Mouse (Mus musculus) olfactory bulb, adult 2 months (tissue): ENCODE data around the gene Col16a1. TPM values are rescaled to one million over a fixed set of nuclear protein-coding genes. Genes with fewer than 3 reads are reported as not detected.

Source experiments
- H3K27ac ChIP-seq: fragments of 200-500 bp; 2 replicates; pipeline ENCODE4 v1.5.1; 2012; ENCODE audit warnings: low read depth, low read length; ENCODE audit not compliant: insufficient read depth
- H3K4me1 ChIP-seq: fragments of 200-500 bp; 2 replicates; pipeline ENCODE4 v1.6.1; 2012; ENCODE audit warnings: low read length; ENCODE audit not compliant: control insufficient read depth, insufficient read depth
- H3K4me3 ChIP-seq: fragments of 200-500 bp; 2 replicates; pipeline ENCODE4 v1.5.1; 2012; ENCODE audit warnings: mild to moderate bottlenecking, low read depth, low read length, moderate library complexity; ENCODE audit not compliant: insufficient read depth
- CTCF ChIP-seq: fragments of 200-500 bp; IDR thresholded peaks from 2 replicates; pipeline ENCODE4 v1.5.1; 2012; ENCODE audit warnings: low read depth, mild to moderate bottlenecking, low read length, moderate library complexity; ENCODE audit not compliant: insufficient read depth
- POLR2A ChIP-seq: fragments of 200-500 bp; IDR thresholded peaks from 2 replicates; pipeline ENCODE4 v1.6.1; 2012; ENCODE audit warnings: mild to moderate bottlenecking, low read depth, low read length, moderate library complexity; ENCODE audit not compliant: insufficient read depth
- WGBS: fragments of 180-500 bp; shearing (Covaris S2); methylation state at CpG from one replicate; pipeline ENCODE4 v1.1.7; 2018; 5-methylcytosine and 5-hydroxymethylcytosine counted together
- polyA plus RNA-seq: library from polyadenylated mRNA; stranded (reverse); fragments of >200 nt; gene quantifications from 2 replicates; pipeline ENCODE4 v1.2.4, GENCODE M21; 2012; ENCODE audit warnings: low replicate concordance; ENCODE audit not compliant: missing spikeins, insufficient read depth, insufficient read length

Col16a1 gene
- polyA plus RNA-seq, 1 experiment: not detected

- 81% methylated on average over 5 of the region's 5 CpGs for WGBS
- Histone ChIP-seq H3K27ac (no peak overlapping the region), H3K4me3 (no peak overlapping the region), H3K4me1 (no peaks in the 10 kb centered on the region)
- TF ChIP-seq CTCF (no peak), POLR2A (no peak)
These were observed 78.3 kb downstream of the Col16a1 start for GRCm38 (mm10) chr4:130125935-130126334.

- TF ChIP-seq CTCF (no peak), POLR2A (no peak)
- H3K4me3 ChIP-seq: no peak overlapping the region
- 87% methylated on average over 5 of the region's 5 CpGs for WGBS
- H3K27ac ChIP-seq: no peak overlapping the region
- no peaks in the 10 kb centered on the region for H3K4me1 ChIP-seq
These were observed 81.3 kb downstream of the Col16a1 start for GRCm38 (mm10) chr4:130128907-130129306.

GRCm38 (mm10) chr4:130130082-130130481, 82.4 kb downstream of the Col16a1 start:
- Histone ChIP-seq H3K4me1 (no peaks in the 10 kb centered on the region), H3K27ac (no peak overlapping the region), H3K4me3 (no peak overlapping the region)
- WGBS: 74% methylated on average over 10 of the region's 10 CpGs
- TF ChIP-seq POLR2A: no peak
- no peak for TF ChIP-seq CTCF

- Histone ChIP-seq H3K4me1 (no peaks in the 10 kb centered on the region), H3K4me3 (no peak overlapping the region), H3K27ac (no peak overlapping the region)
- TF ChIP-seq CTCF (no peak), POLR2A (no peak)
- WGBS: 65% methylated on average over 13 of the region's 13 CpGs
These were observed 83.2 kb downstream of the Col16a1 start for GRCm38 (mm10) chr4:130130641-130131350.

GRCm38 (mm10) chr4:130131448-130132105, 83.9 kb downstream of the Col16a1 start:
- H3K27ac ChIP-seq: no peak overlapping the region
- TF ChIP-seq CTCF (no peak), POLR2A (no peak)
- 90% methylated on average over 7 of the region's 7 CpGs for WGBS
- no peaks in the 10 kb centered on the region for H3K4me1 ChIP-seq
- H3K4me3 ChIP-seq: no peak overlapping the region

- Histone ChIP-seq H3K4me3 (no peak overlapping the region), H3K27ac (no peak overlapping the region), H3K4me1 (peaks cover 4% of the 10 kb centered on the region; the same call in 1 of the 2 replicates)
- 75% methylated on average over 6 of the region's 6 CpGs for WGBS
- TF ChIP-seq CTCF (no peak), POLR2A (no peak)
These were observed 85.8 kb downstream of the Col16a1 start for GRCm38 (mm10) chr4:130133399-130133798.

- WGBS: under 1% methylated on average over 56 of the region's 57 CpGs
These were observed 91.0 kb downstream of the Col16a1 start for GRCm38 (mm10) chr4:130138441-130139213.

GRCm38 (mm10) chr4:130139214-130139492, 91.5 kb downstream of the Col16a1 start, which contains the start of gene Hcrtr1:
TSS of gene Hcrtr1 (minus strand) at chr4:130139359.
- Histone ChIP-seq H3K4me3 (peak within 1 kb of the TSS; percentile 38), H3K4me1 (peaks cover 22% of the 10 kb centered on the region), H3K27ac (no peak within 1 kb of the TSS)
- TF ChIP-seq CTCF (no peak), POLR2A (no peak)
- WGBS: 2% methylated on average over 13 of the region's 15 CpGs

More at GRCm38 (mm10) chr4:130138441-130139213, 91.0 kb downstream of the Col16a1 start:
- H3K4me1 ChIP-seq: peaks cover 22% of the 10 kb centered on the region
- H3K4me3 ChIP-seq: peak overlapping the region; percentile 38
- TF ChIP-seq POLR2A: no peak
- peak; percentile 94 for TF ChIP-seq CTCF
- no peak overlapping the region for H3K27ac ChIP-seq

GRCm38 (mm10) chr4:130140992-130141402, 93.4 kb downstream of the Col16a1 start:
- no peak overlapping the region for H3K4me3 ChIP-seq
- peaks cover 22% of the 10 kb centered on the region for H3K4me1 ChIP-seq
- TF ChIP-seq CTCF: no peak
- TF ChIP-seq POLR2A: no peak
- H3K27ac ChIP-seq: no peak overlapping the region
- 34% methylated on average over 9 of the region's 9 CpGs for WGBS
